Mouse (Mus musculus): ENCODE measurements around the gene Cpped1. TPM values are rescaled to one million over a fixed set of nuclear protein-coding genes. Genes with fewer than 3 reads are reported as not detected.
A peak's percentile ranks its signal among the peaks of the same experiment; 100 is the strongest.

Gene Cpped1
- polyA plus RNA-seq, 1 experiment from 2014 or later, result 39.3 TPM

GRCm38 (mm10) chr16:11772318-11772717 is 136.9 kb downstream of the Cpped1 start:
- Histone ChIP-seq H3K27ac (no peak overlapping the region), H3K4me3 (replicated peaks; ENCODE audit: low read depth, low read length) (no peak overlapping the region), H3K27me3 (ENCODE audit: insufficient read depth, low read length) (no peaks in the 10 kb centered on the region), H3K4me1 (replicated peaks; ENCODE audit: insufficient read depth, low read length) (no peaks in the 10 kb centered on the region), H3K9ac (ENCODE audit: low read depth, low read length) (no peak overlapping the region), H3K4me2 (ENCODE audit: low read length) (no peak overlapping the region), H3K36me3 (ENCODE audit: insufficient read depth, low read length) (no peaks in the 10 kb centered on the region), H3K9me3 (replicated peaks; ENCODE audit: low read length) (peaks cover 3% of the 10 kb centered on the region; the same call in 1 of the 2 replicates)
- 50% methylated on average over 2 of the region's 2 CpGs for WGBS
- DNase-seq (ENCODE audit: low spot score) (no peak), ATAC-seq (replicated peaks; ENCODE audit: low FRiP score, low read depth) (no peak)
- TF ChIP-seq CTCF (IDR thresholded peaks at IDR 0.05; ENCODE audit: low read depth), result no peak

GRCm38 (mm10) chr16:11757951-11758350 is 151.3 kb downstream of the Cpped1 start:
- WGBS, result 88% methylated on average over 7 of the region's 7 CpGs

GRCm38 (mm10) chr16:11757471-11757870 is 151.8 kb downstream of the Cpped1 start:
- ATAC-seq (replicated peaks; ENCODE audit: low FRiP score, low read depth) (no peak), DNase-seq (ENCODE audit: low spot score) (no peak)
- TF ChIP-seq CTCF (IDR thresholded peaks at IDR 0.05; ENCODE audit: low read depth), result no peak
- Histone ChIP-seq H3K27me3 (ENCODE audit: insufficient read depth, low read length) (no peaks in the 10 kb centered on the region), H3K4me1 (replicated peaks; ENCODE audit: insufficient read depth, low read length) (no peaks in the 10 kb centered on the region), H3K36me3 (ENCODE audit: insufficient read depth, low read length) (0 out of 2 replicates have a peak, but pooled peaks cover 3% of the 10 kb centered on the region), H3K4me2 (ENCODE audit: low read length) (no peak overlapping the region), H3K4me3 (replicated peaks; ENCODE audit: low read depth, low read length) (no peak overlapping the region), H3K27ac (no peak overlapping the region), H3K9ac (ENCODE audit: low read depth, low read length) (no peak overlapping the region), H3K9me3 (replicated peaks; ENCODE audit: low read length) (no peaks in the 10 kb centered on the region)
- WGBS, result 92% methylated on average over 8 of the region's 8 CpGs

More at GRCm38 (mm10) chr16:11757951-11758350, 151.3 kb downstream of the Cpped1 start:
- DNase-seq (ENCODE audit: low spot score), result no peak
- H3K27ac ChIP-seq, result no peak overlapping the region
- no peaks in the 10 kb centered on the region for H3K9me3 ChIP-seq (replicated peaks; ENCODE audit: low read length)
- no peak overlapping the region for H3K4me2 ChIP-seq (ENCODE audit: low read length)
- no peaks in the 10 kb centered on the region for H3K27me3 ChIP-seq (ENCODE audit: insufficient read depth, low read length)
- TF ChIP-seq CTCF (IDR thresholded peaks at IDR 0.05; ENCODE audit: low read depth), result no peak
- 0 out of 2 replicates have a peak, but pooled peaks cover 3% of the 10 kb centered on the region for H3K36me3 ChIP-seq (ENCODE audit: insufficient read depth, low read length)
- no peak overlapping the region for H3K9ac ChIP-seq (ENCODE audit: low read depth, low read length)
- H3K4me3 ChIP-seq (replicated peaks; ENCODE audit: low read depth, low read length), result no peak overlapping the region
- no peaks in the 10 kb centered on the region for H3K4me1 ChIP-seq (replicated peaks; ENCODE audit: insufficient read depth, low read length)
- ATAC-seq (replicated peaks; ENCODE audit: low FRiP score, low read depth), result no peak

GRCm38 (mm10) chr16:11756598-11757245 is 152.5 kb downstream of the Cpped1 start:
- no peak for DNase-seq (ENCODE audit: low spot score)
- WGBS, result 88% methylated on average over 1 of the region's 1 CpGs
- no peaks in the 10 kb centered on the region for H3K27me3 ChIP-seq (ENCODE audit: insufficient read depth, low read length)
- H3K4me1 ChIP-seq (replicated peaks; ENCODE audit: insufficient read depth, low read length), result no peaks in the 10 kb centered on the region
- no peak overlapping the region for H3K4me2 ChIP-seq (ENCODE audit: low read length)
- ATAC-seq (replicated peaks; ENCODE audit: low FRiP score, low read depth), result no peak
- H3K4me3 ChIP-seq (replicated peaks; ENCODE audit: low read depth, low read length), result no peak overlapping the region
- TF ChIP-seq CTCF (IDR thresholded peaks at IDR 0.05; ENCODE audit: low read depth), result no peak
- H3K27ac ChIP-seq, result no peak overlapping the region
- no peaks in the 10 kb centered on the region for H3K9me3 ChIP-seq (replicated peaks; ENCODE audit: low read length)
- 0 out of 2 replicates have a peak, but pooled peaks cover 3% of the 10 kb centered on the region for H3K36me3 ChIP-seq (ENCODE audit: insufficient read depth, low read length)
- no peak overlapping the region for H3K9ac ChIP-seq (ENCODE audit: low read depth, low read length)

- Histone ChIP-seq H3K9me3 (replicated peaks; ENCODE audit: low read length) (no peaks in the 10 kb centered on the region), H3K27me3 (ENCODE audit: insufficient read depth, low read length) (no peaks in the 10 kb centered on the region), H3K4me2 (ENCODE audit: low read length) (no peak overlapping the region), H3K27ac (no peak overlapping the region), H3K4me1 (replicated peaks; ENCODE audit: insufficient read depth, low read length) (no peaks in the 10 kb centered on the region), H3K4me3 (replicated peaks; ENCODE audit: low read depth, low read length) (no peak overlapping the region), H3K36me3 (ENCODE audit: insufficient read depth, low read length) (0 out of 2 replicates have a peak, but pooled peaks cover 3% of the 10 kb centered on the region), H3K9ac (ENCODE audit: low read depth, low read length) (no peak overlapping the region)
- no peak for DNase-seq (ENCODE audit: low spot score)
- 0 out of 2 replicates have a peak, but pooled peaks have one; percentile 6 for TF ChIP-seq CTCF (IDR thresholded peaks at IDR 0.05; ENCODE audit: low read depth)
- 89% methylated on average over 9 of the region's 9 CpGs for WGBS
- ATAC-seq (replicated peaks; ENCODE audit: low FRiP score, low read depth), result 0 out of 2 replicates have a peak, but pooled peaks have one; percentile 36
Observed at GRCm38 (mm10) chr16:11755281-11756066, 153.8 kb downstream of the Cpped1 start.

GRCm38 (mm10) chr16:11754136-11754535 is 155.1 kb downstream of the Cpped1 start:
- H3K4me1 ChIP-seq (replicated peaks; ENCODE audit: insufficient read depth, low read length), result no peaks in the 10 kb centered on the region
- 0 out of 2 replicates have a peak, but pooled peaks cover 3% of the 10 kb centered on the region for H3K36me3 ChIP-seq (ENCODE audit: insufficient read depth, low read length)
- no peaks in the 10 kb centered on the region for H3K27me3 ChIP-seq (ENCODE audit: insufficient read depth, low read length)
- DNase-seq (ENCODE audit: low spot score) (no peak), ATAC-seq (replicated peaks; ENCODE audit: low FRiP score, low read depth) (no peak)
- H3K9me3 ChIP-seq (replicated peaks; ENCODE audit: low read length), result no peaks in the 10 kb centered on the region
- H3K27ac ChIP-seq, result no peak overlapping the region
- H3K4me3 ChIP-seq (replicated peaks; ENCODE audit: low read depth, low read length), result no peak overlapping the region
- no peak overlapping the region for H3K4me2 ChIP-seq (ENCODE audit: low read length)
- no peak overlapping the region for H3K9ac ChIP-seq (ENCODE audit: low read depth, low read length)
- 94% methylated on average over 2 of the region's 2 CpGs for WGBS
- TF ChIP-seq CTCF (IDR thresholded peaks at IDR 0.05; ENCODE audit: low read depth), result no peak

Other genes starting within 250 kb of the Cpped1 start
- gene Shisa9, start 74.7 kb upstream of the Cpped1 start, polyA plus RNA-seq (2015; fragmentation: Nextera tagmentation; extraction: Ambion mirVana), result 0.37 and 0.51 TPM in 2 replicates